Mouse (Mus musculus): ENCODE data around the gene Cbx5. TPM values are rescaled to one million over a fixed set of nuclear protein-coding genes. Genes with fewer than 3 reads are reported as not detected.

Cbx5 gene
- polyA plus RNA-seq, 1 experiment: 15.7 TPM

- H3K4me1 ChIP-seq (ENCODE audit: control insufficient read depth, insufficient read depth, low read length): peaks cover 10% of the 10 kb centered on the region
- no peaks in the 10 kb centered on the region for H3K36me3 ChIP-seq (ENCODE audit: control insufficient read depth, insufficient read depth, low read length)
- peak overlapping the region; percentile 87 for H3K4me3 ChIP-seq (ENCODE audit: control insufficient read depth, low read depth, low read length)
- peak overlapping the region; percentile 15; the same call in 1 of the 2 replicates for H3K27ac ChIP-seq (ENCODE audit: control insufficient read depth, insufficient read depth, low read depth, low read length)
- no peaks in the 10 kb centered on the region for H3K27me3 ChIP-seq (ENCODE audit: control insufficient read depth, insufficient read depth, low read length)
- TF ChIP-seq CTCF (IDR thresholded peaks at IDR 0.05; ENCODE audit: control insufficient read depth, insufficient read depth, insufficient replicate concordance, low read depth, low read length) (no peak), POLR2A (IDR thresholded peaks at IDR 0.05; ENCODE audit: control insufficient read depth, low read depth, low read length) (peak; percentile 56)
Measured at GRCm38 (mm10) chr15:103163182-103163919, 76.3 kb downstream of the Cbx5 start.

DNA sequence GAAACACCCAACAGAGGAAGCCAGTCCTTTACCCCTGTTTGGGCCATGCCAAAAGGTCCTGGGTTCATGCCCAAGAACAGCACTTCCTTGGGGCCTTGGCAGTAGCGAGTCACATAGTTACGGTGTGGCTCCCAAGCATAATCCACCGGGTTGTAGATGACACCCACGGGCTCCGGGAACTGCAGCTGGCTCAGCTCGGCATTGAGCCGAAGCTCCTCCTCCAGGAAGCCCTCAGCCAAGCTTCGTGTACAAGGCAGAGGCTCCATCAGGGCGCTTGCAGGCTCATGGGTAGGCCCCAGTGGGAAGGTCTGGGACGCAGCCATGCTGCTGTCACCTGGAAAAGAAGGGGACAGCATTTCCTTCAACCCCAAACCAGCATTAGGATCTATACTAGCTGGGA is 82.0 kb downstream of the Cbx5 start:
- Histone ChIP-seq H3K4me1 (ENCODE audit: control insufficient read depth, insufficient read depth, low read length) (peaks cover 20% of the 10 kb centered on the region), H3K27me3 (ENCODE audit: control insufficient read depth, insufficient read depth, low read length) (no peaks in the 10 kb centered on the region), H3K4me3 (ENCODE audit: control insufficient read depth, low read depth, low read length) (peak overlapping the region; percentile 31), H3K27ac (ENCODE audit: control insufficient read depth, insufficient read depth, low read depth, low read length) (no peak overlapping the region), H3K36me3 (ENCODE audit: control insufficient read depth, insufficient read depth, low read length) (no peaks in the 10 kb centered on the region)
- no peak for TF ChIP-seq POLR2A (IDR thresholded peaks at IDR 0.05; ENCODE audit: control insufficient read depth, low read depth, low read length)
- no peak for TF ChIP-seq CTCF (IDR thresholded peaks at IDR 0.05; ENCODE audit: control insufficient read depth, insufficient read depth, insufficient replicate concordance, low read depth, low read length)

GRCm38 (mm10) chr15:103156890-103157289 is 82.7 kb downstream of the Cbx5 start:
- Histone ChIP-seq H3K27ac (ENCODE audit: control insufficient read depth, insufficient read depth, low read depth, low read length) (no peak overlapping the region), H3K4me1 (ENCODE audit: control insufficient read depth, insufficient read depth, low read length) (peaks cover 18% of the 10 kb centered on the region), H3K27me3 (ENCODE audit: control insufficient read depth, insufficient read depth, low read length) (no peaks in the 10 kb centered on the region), H3K36me3 (ENCODE audit: control insufficient read depth, insufficient read depth, low read length) (no peaks in the 10 kb centered on the region), H3K4me3 (ENCODE audit: control insufficient read depth, low read depth, low read length) (peak overlapping the region; percentile 78)
- peak; percentile 62; the same call in 1 of the 2 replicates for TF ChIP-seq POLR2A (IDR thresholded peaks at IDR 0.05; ENCODE audit: control insufficient read depth, low read depth, low read length)
- TF ChIP-seq CTCF (IDR thresholded peaks at IDR 0.05; ENCODE audit: control insufficient read depth, insufficient read depth, insufficient replicate concordance, low read depth, low read length): no peak

GRCm38 (mm10) chr15:103155366-103156321 is 84.0 kb downstream of the Cbx5 start:
- Histone ChIP-seq H3K4me1 (ENCODE audit: control insufficient read depth, insufficient read depth, low read length) (peaks cover 18% of the 10 kb centered on the region), H3K4me3 (ENCODE audit: control insufficient read depth, low read depth, low read length) (peak overlapping the region; percentile 78), H3K36me3 (ENCODE audit: control insufficient read depth, insufficient read depth, low read length) (no peaks in the 10 kb centered on the region), H3K27me3 (ENCODE audit: control insufficient read depth, insufficient read depth, low read length) (no peaks in the 10 kb centered on the region), H3K27ac (ENCODE audit: control insufficient read depth, insufficient read depth, low read depth, low read length) (no peak overlapping the region)
- TF ChIP-seq CTCF (IDR thresholded peaks at IDR 0.05; ENCODE audit: control insufficient read depth, insufficient read depth, insufficient replicate concordance, low read depth, low read length): no peak
- no peak for TF ChIP-seq POLR2A (IDR thresholded peaks at IDR 0.05; ENCODE audit: control insufficient read depth, low read depth, low read length)

- H3K27me3 ChIP-seq (ENCODE audit: control insufficient read depth, insufficient read depth, low read length): no peaks in the 10 kb centered on the region
Measured at GRCm38 (mm10) chr15:103152890-103153610, 86.6 kb downstream of the Cbx5 start.

DNA sequence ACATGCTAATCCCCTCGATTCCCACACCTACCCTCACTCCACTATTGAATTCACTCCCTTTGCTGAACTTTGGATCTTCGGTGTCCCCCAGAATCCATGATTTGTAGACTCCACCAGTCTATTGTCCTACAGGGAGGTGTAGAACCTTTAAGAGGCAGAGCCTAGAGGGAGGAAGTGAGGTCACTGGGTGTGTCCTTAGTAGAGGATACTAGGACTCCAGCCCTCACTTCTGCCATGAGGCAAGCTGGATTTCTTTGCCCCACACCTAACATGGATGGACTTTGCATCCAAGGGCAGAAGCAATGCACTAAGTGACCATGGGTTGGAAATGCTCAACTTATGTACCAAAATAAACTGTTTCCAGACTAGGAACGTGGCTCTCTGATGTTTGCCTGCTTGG is 87.2 kb downstream of the Cbx5 start:
- Histone ChIP-seq H3K27me3 (ENCODE audit: control insufficient read depth, insufficient read depth, low read length) (no peaks in the 10 kb centered on the region), H3K36me3 (ENCODE audit: control insufficient read depth, insufficient read depth, low read length) (no peaks in the 10 kb centered on the region), H3K27ac (ENCODE audit: control insufficient read depth, insufficient read depth, low read depth, low read length) (no peak overlapping the region), H3K4me3 (ENCODE audit: control insufficient read depth, low read depth, low read length) (no peak overlapping the region), H3K4me1 (ENCODE audit: control insufficient read depth, insufficient read depth, low read length) (peaks cover 18% of the 10 kb centered on the region)
- TF ChIP-seq POLR2A (IDR thresholded peaks at IDR 0.05; ENCODE audit: control insufficient read depth, low read depth, low read length) (no peak), CTCF (IDR thresholded peaks at IDR 0.05; ENCODE audit: control insufficient read depth, insufficient read depth, insufficient replicate concordance, low read depth, low read length) (no peak)

More at GRCm38 (mm10) chr15:103152890-103153610, 86.6 kb downstream of the Cbx5 start:
- H3K4me1 ChIP-seq (ENCODE audit: control insufficient read depth, insufficient read depth, low read length): peaks cover 18% of the 10 kb centered on the region
- no peak overlapping the region for H3K27ac ChIP-seq (ENCODE audit: control insufficient read depth, insufficient read depth, low read depth, low read length)
- no peak overlapping the region for H3K4me3 ChIP-seq (ENCODE audit: control insufficient read depth, low read depth, low read length)
- no peaks in the 10 kb centered on the region for H3K36me3 ChIP-seq (ENCODE audit: control insufficient read depth, insufficient read depth, low read length)
- no peak for TF ChIP-seq CTCF (IDR thresholded peaks at IDR 0.05; ENCODE audit: control insufficient read depth, insufficient read depth, insufficient replicate concordance, low read depth, low read length)
- no peak for TF ChIP-seq POLR2A (IDR thresholded peaks at IDR 0.05; ENCODE audit: control insufficient read depth, low read depth, low read length)

Data from testis, adult 2 months (tissue).